Mouse (Mus musculus) small intestine, adult 2 months (tissue): ENCODE measurements around the gene Ttc7b.

ENCODE experiments used
- CTCF ChIP-seq: fragments of 200-500 bp; IDR thresholded peaks from 2 replicates; pipeline ENCODE4 v1.5.1; 2012; ENCODE audit warnings: low read depth, mild to moderate bottlenecking, control low read depth, inconsistent platforms, low read length, moderate library complexity, mixed read lengths; ENCODE audit not compliant: insufficient replicate concordance, insufficient read length; ENCODE audit errors: extremely low read depth
- POLR2A ChIP-seq: fragments of 200-500 bp; IDR thresholded peaks from 2 replicates; pipeline ENCODE4 v1.6.1; 2012; ENCODE audit warnings: low read depth, mild to moderate bottlenecking, control low read depth, inconsistent platforms, low read length, moderate library complexity

DNA sequence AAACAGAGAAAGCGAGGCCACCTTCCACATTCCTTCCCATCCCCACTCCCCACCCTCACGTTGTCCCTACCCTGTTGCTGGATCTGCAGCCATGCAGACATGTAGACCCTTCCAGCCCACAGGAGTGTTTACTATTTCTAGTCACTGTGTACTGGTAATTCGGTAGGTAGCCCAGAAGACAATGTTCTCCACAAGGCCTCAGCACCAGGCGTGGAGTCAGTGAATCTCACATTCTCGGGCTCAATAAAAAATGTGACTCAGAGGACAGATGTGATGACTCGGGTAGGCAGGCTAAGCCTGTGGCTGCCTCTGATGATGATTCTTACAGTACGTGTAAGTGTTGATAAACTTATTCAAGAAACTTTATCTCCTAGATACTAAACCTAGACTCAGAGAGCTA lies 147.8 kb downstream of the Ttc7b start:
- TF ChIP-seq POLR2A: no peak
- no peak for TF ChIP-seq CTCF
